Mouse (Mus musculus) stomach, embryonic 16.5 days (tissue): Measurements from ENCODE around the gene Ostf1. TPM values are rescaled to one million over a fixed set of nuclear protein-coding genes. Genes with fewer than 3 reads are reported as not detected.

Experiments
- ATAC-seq: fragments of 200-750 bp; cut with Nextera tagmentation; 2 replicates; pipeline ENCODE4 v1.8.0; 2017; ENCODE audit warnings: moderate number of reproducible peaks, moderate TSS enrichment; ENCODE audit not compliant: insufficient read depth, low FRiP score
- H3K27ac ChIP-seq: fragments of 300-500 bp; sonication (generic); 2 replicates; pipeline ENCODE4 v1.5.1; 2014; ENCODE audit warnings: low read length
- H3K27me3 ChIP-seq: fragments of 300-500 bp; sonication (generic); 2 replicates; pipeline ENCODE4 v1.6.1; 2014; ENCODE audit warnings: low read length, control low read depth, mixed read lengths; ENCODE audit not compliant: control insufficient read depth, insufficient read depth
- H3K36me3 ChIP-seq: fragments of 300-500 bp; sonication (generic); 2 replicates; pipeline ENCODE4 v1.6.1; 2014; ENCODE audit warnings: low read length; ENCODE audit not compliant: control insufficient read depth, insufficient read depth
- H3K4me1 ChIP-seq: fragments of 300-500 bp; sonication (generic); 2 replicates; pipeline ENCODE4 v1.6.1; 2014; ENCODE audit warnings: low read length, control low read depth, mixed read lengths; ENCODE audit not compliant: control insufficient read depth, insufficient read depth
- H3K4me2 ChIP-seq: fragments of 300-500 bp; sonication (generic); 2 replicates; pipeline ENCODE4 v1.6.1; 2014; ENCODE audit warnings: low read depth, low read length, mixed read lengths
- H3K4me3 ChIP-seq: fragments of 300-500 bp; sonication (generic); replicated peaks from 2 replicates; pipeline ENCODE4 v1.5.1; 2014; ENCODE audit warnings: mild to moderate bottlenecking, low read length
- H3K9ac ChIP-seq: fragments of 300-500 bp; sonication (generic); 2 replicates; pipeline ENCODE4 v1.6.1; 2014; ENCODE audit warnings: low read length
- H3K9me3 ChIP-seq: fragments of 300-500 bp; sonication (generic); replicated peaks from 2 replicates; pipeline ENCODE4 v1.6.1; 2016; ENCODE audit warnings: low read length, control low read depth; ENCODE audit not compliant: control insufficient read depth
- WGBS: fragments of 180-500 bp; shearing (Covaris S2); extraction: QIAGEN DNeasy Blood & Tissue Kit; methylation state at CpG from one replicate; pipeline ENCODE4 v1.1.7; 2014; 5-methylcytosine and 5-hydroxymethylcytosine counted together
- polyA plus RNA-seq: library from polyadenylated mRNA; unstranded; fragments of >200 nt; fragmentation: Nextera tagmentation; extraction: Ambion mirVana; gene quantifications from 2 replicates; pipeline ENCODE4 v1.2.1, GENCODE M21; 2015

Gene Ostf1
- polyA plus RNA-seq, 1 experiment from 2014 or later, result 115 TPM

GRCm38 (mm10) chr19:18588243-18588642, 43.4 kb downstream of the Ostf1 start:
- peaks cover 2% of the 10 kb centered on the region; the same call in 1 of the 2 replicates for H3K36me3 ChIP-seq
- no peak overlapping the region for H3K4me2 ChIP-seq
- no peaks in the 10 kb centered on the region for H3K4me1 ChIP-seq
- WGBS, result 98% methylated on average over 1 of the region's 1 CpGs
- ATAC-seq, result no peak
- no peak overlapping the region for H3K27ac ChIP-seq
- H3K9ac ChIP-seq, result no peak overlapping the region
- H3K27me3 ChIP-seq, result no peaks in the 10 kb centered on the region
- H3K9me3 ChIP-seq, result no peaks in the 10 kb centered on the region
- H3K4me3 ChIP-seq, result no peak overlapping the region

- 85% methylated on average over 9 of the region's 9 CpGs for WGBS
- no peaks in the 10 kb centered on the region for H3K9me3 ChIP-seq
- H3K27me3 ChIP-seq, result no peaks in the 10 kb centered on the region
- no peak overlapping the region for H3K4me3 ChIP-seq
- no peak overlapping the region for H3K9ac ChIP-seq
- no peaks in the 10 kb centered on the region for H3K4me1 ChIP-seq
- H3K27ac ChIP-seq, result no peak overlapping the region
- peaks cover 2% of the 10 kb centered on the region; the same call in 1 of the 2 replicates for H3K36me3 ChIP-seq
- no peak for ATAC-seq
- H3K4me2 ChIP-seq, result no peak overlapping the region
These were observed 44.5 kb downstream of the Ostf1 start for GRCm38 (mm10) chr19:18587118-18587517.

GRCm38 (mm10) chr19:18584621-18585020, 47.0 kb downstream of the Ostf1 start:
- Histone ChIP-seq H3K4me2 (no peak overlapping the region), H3K27me3 (no peaks in the 10 kb centered on the region), H3K27ac (no peak overlapping the region), H3K4me3 (no peak overlapping the region), H3K9me3 (no peaks in the 10 kb centered on the region), H3K36me3 (peaks cover 2% of the 10 kb centered on the region; the same call in 1 of the 2 replicates), H3K4me1 (no peaks in the 10 kb centered on the region), H3K9ac (no peak overlapping the region)
- no peak for ATAC-seq
- WGBS, result 91% methylated on average over 7 of the region's 7 CpGs

- H3K27me3 ChIP-seq, result no peaks in the 10 kb centered on the region
- no peak overlapping the region for H3K4me2 ChIP-seq
- 0 out of 2 replicates have a peak, but pooled peaks cover 4% of the 10 kb centered on the region for H3K4me1 ChIP-seq
- no peaks in the 10 kb centered on the region for H3K9me3 ChIP-seq
- no peak for ATAC-seq
- H3K4me3 ChIP-seq, result no peak overlapping the region
- peaks cover 2% of the 10 kb centered on the region; the same call in 1 of the 2 replicates for H3K36me3 ChIP-seq
- 80% methylated on average over 4 of the region's 4 CpGs for WGBS
- no peak overlapping the region for H3K9ac ChIP-seq
- H3K27ac ChIP-seq, result no peak overlapping the region
These were observed 47.9 kb downstream of the Ostf1 start for GRCm38 (mm10) chr19:18583706-18584105.

- H3K27ac ChIP-seq, result no peak overlapping the region
- no peak overlapping the region for H3K4me2 ChIP-seq
- no peaks in the 10 kb centered on the region for H3K27me3 ChIP-seq
- peaks cover 2% of the 10 kb centered on the region; the same call in 1 of the 2 replicates for H3K36me3 ChIP-seq
- no peak overlapping the region for H3K9ac ChIP-seq
- no peak for ATAC-seq
- 0 out of 2 replicates have a peak, but pooled peaks cover 9% of the 10 kb centered on the region for H3K4me1 ChIP-seq
- no peak overlapping the region for H3K4me3 ChIP-seq
- 77% methylated on average over 6 of the region's 6 CpGs for WGBS
- no peaks in the 10 kb centered on the region for H3K9me3 ChIP-seq
These were observed 48.7 kb downstream of the Ostf1 start for GRCm38 (mm10) chr19:18582887-18583286.

GRCm38 (mm10) chr19:18582226-18582625, 49.4 kb downstream of the Ostf1 start:
- Histone ChIP-seq H3K4me2 (no peak overlapping the region), H3K4me1 (0 out of 2 replicates have a peak, but pooled peaks cover 9% of the 10 kb centered on the region), H3K27ac (no peak overlapping the region), H3K4me3 (no peak overlapping the region), H3K9ac (no peak overlapping the region), H3K36me3 (peaks cover 2% of the 10 kb centered on the region; the same call in 1 of the 2 replicates), H3K27me3 (no peaks in the 10 kb centered on the region), H3K9me3 (no peaks in the 10 kb centered on the region)
- ATAC-seq, result no peak
- WGBS, result 90% methylated on average over 9 of the region's 9 CpGs

- Histone ChIP-seq H3K27ac (no peak overlapping the region), H3K4me2 (no peak overlapping the region), H3K4me1 (0 out of 2 replicates have a peak, but pooled peaks cover 9% of the 10 kb centered on the region), H3K9ac (no peak overlapping the region), H3K36me3 (peaks cover 2% of the 10 kb centered on the region; the same call in 1 of the 2 replicates), H3K4me3 (no peak overlapping the region), H3K9me3 (no peaks in the 10 kb centered on the region), H3K27me3 (no peaks in the 10 kb centered on the region)
- WGBS, result 84% methylated on average over 16 of the region's 16 CpGs
- ATAC-seq, result no peak
These were observed 50.6 kb downstream of the Ostf1 start for GRCm38 (mm10) chr19:18581046-18581445.

GRCm38 (mm10) chr19:18579012-18579358, 52.6 kb downstream of the Ostf1 start:
- H3K4me3 ChIP-seq, result no peak overlapping the region
- 0 out of 2 replicates have a peak, but pooled peaks cover 9% of the 10 kb centered on the region for H3K4me1 ChIP-seq
- H3K36me3 ChIP-seq, result no peaks in the 10 kb centered on the region
- no peak overlapping the region for H3K9ac ChIP-seq
- no peaks in the 10 kb centered on the region for H3K9me3 ChIP-seq
- H3K27me3 ChIP-seq, result no peaks in the 10 kb centered on the region
- peak overlapping the region; percentile 43; the same call in 1 of the 2 replicates for H3K27ac ChIP-seq
- no peak for ATAC-seq
- no peak overlapping the region; the same call in 1 of the 2 replicates for H3K4me2 ChIP-seq
- 87% methylated on average over 1 of the region's 1 CpGs for WGBS

GRCm38 (mm10) chr19:18578216-18579011, 53.2 kb downstream of the Ostf1 start:
- peak; percentile 68; the same call in 1 of the 2 replicates for ATAC-seq
- peak overlapping the region; percentile 43; the same call in 1 of the 2 replicates for H3K27ac ChIP-seq
- 0 out of 2 replicates have a peak, but pooled peaks cover 9% of the 10 kb centered on the region for H3K4me1 ChIP-seq
- no peaks in the 10 kb centered on the region for H3K9me3 ChIP-seq
- 0 out of 2 replicates have a peak overlapping the region, but pooled peaks have one; percentile 20 for H3K9ac ChIP-seq
- H3K4me2 ChIP-seq, result peak overlapping the region; percentile 47
- 0 out of 2 replicates have a peak overlapping the region, but pooled peaks have one; percentile 3 for H3K4me3 ChIP-seq
- H3K27me3 ChIP-seq, result no peaks in the 10 kb centered on the region
- H3K36me3 ChIP-seq, result no peaks in the 10 kb centered on the region
- 31% methylated on average over 17 of the region's 17 CpGs for WGBS
